Mouse (Mus musculus) intestine, postnatal 0 days (tissue): Measurements from ENCODE around the gene Zfp830. TPM values are rescaled to one million over a fixed set of nuclear protein-coding genes. Genes with fewer than 3 reads are reported as not detected.

ENCODE experiments used
- ATAC-seq: fragments of 200-750 bp; cut with Nextera tagmentation; 2 replicates; pipeline ENCODE4 v1.8.0; 2017; ENCODE audit warnings: mild to moderate bottlenecking, moderate TSS enrichment, moderate library complexity
- H3K27ac ChIP-seq: fragments of 300-500 bp; sonication (generic); 2 replicates; pipeline ENCODE4 v1.5.1; 2014; ENCODE audit warnings: mild to moderate bottlenecking, low read depth, low read length, moderate library complexity
- H3K27me3 ChIP-seq: fragments of 300-500 bp; sonication (generic); replicated peaks from 2 replicates; pipeline ENCODE4 v1.6.1; 2014; ENCODE audit warnings: low read length, mixed read lengths; ENCODE audit not compliant: control insufficient read depth, insufficient read depth
- H3K36me3 ChIP-seq: fragments of 300-500 bp; sonication (generic); 2 replicates; pipeline ENCODE4 v1.6.1; 2014; ENCODE audit warnings: mild to moderate bottlenecking, moderate library complexity; ENCODE audit not compliant: control insufficient read depth, insufficient read depth
- H3K4me1 ChIP-seq: fragments of 300-500 bp; sonication (generic); replicated peaks from 2 replicates; pipeline ENCODE4 v1.6.1; 2014; ENCODE audit warnings: antibody characterized with exemption, low read length, mixed read lengths; ENCODE audit not compliant: control insufficient read depth, insufficient read depth
- H3K4me2 ChIP-seq: fragments of 300-500 bp; sonication (generic); replicated peaks from 2 replicates; pipeline ENCODE4 v1.6.1; 2014; ENCODE audit warnings: low read depth, mild to moderate bottlenecking, moderate library complexity
- H3K4me3 ChIP-seq: fragments of 300-500 bp; sonication (generic); 2 replicates; pipeline ENCODE4 v1.5.1; 2014; ENCODE audit warnings: low read depth, low read length
- H3K9ac ChIP-seq: fragments of 300-500 bp; sonication (generic); 2 replicates; pipeline ENCODE4 v1.6.1; 2014; ENCODE audit warnings: mild to moderate bottlenecking, low read depth, low read length
- H3K9me3 ChIP-seq: fragments of 300-500 bp; sonication (generic); 2 replicates; pipeline ENCODE4 v1.6.1; 2016; ENCODE audit warnings: mixed run types; ENCODE audit not compliant: control insufficient read depth
- CTCF ChIP-seq: sonication (generic); IDR thresholded peaks from 2 replicates; pipeline ENCODE4 v1.5.1; 2016; ENCODE audit warnings: low read depth, mild to moderate bottlenecking, control low read depth, antibody characterized with exemption, moderate library complexity
- WGBS: fragments of 180-500 bp; shearing (Covaris S2); extraction: QIAGEN DNeasy Blood & Tissue Kit; methylation state at CpG from one replicate; pipeline ENCODE4 v1.1.7; 2014; 5-methylcytosine and 5-hydroxymethylcytosine counted together
- polyA plus RNA-seq: library from polyadenylated mRNA; unstranded; fragments of >200 nt; fragmentation: Nextera tagmentation; extraction: Ambion mirVana; gene quantifications from 2 replicates; pipeline ENCODE4 v1.2.1, GENCODE M21; 2015

The Zfp830 gene
- polyA plus RNA-seq, 1 experiment from 2014 or later: 19.5 TPM

GRCm38 (mm10) chr11:82808485-82808884 is 44.3 kb downstream of the Zfp830 start:
- Histone ChIP-seq H3K4me3 (no peak overlapping the region), H3K27me3 (no peaks in the 10 kb centered on the region), H3K9ac (no peak overlapping the region), H3K27ac (no peak overlapping the region), H3K36me3 (peaks cover 55% of the 10 kb centered on the region), H3K9me3 (no peaks in the 10 kb centered on the region), H3K4me1 (no peaks in the 10 kb centered on the region), H3K4me2 (no peak overlapping the region)
- no peak for ATAC-seq
- TF ChIP-seq CTCF: no peak
- WGBS: 82% methylated on average over 5 of the region's 5 CpGs

Other genes starting within 250 kb of the Zfp830 start
- gene Cct6b, start within 50 bp of the Zfp830 start, polyA plus RNA-seq: 0.27 and 0.29 TPM in 2 replicates
- gene Lig3, start 16.8 kb downstream of the Zfp830 start, polyA plus RNA-seq: 8.4 and 9.2 TPM in 2 replicates
- gene Rffl, start 106.9 kb downstream of the Zfp830 start, polyA plus RNA-seq: 9.7 and 9.8 TPM in 2 replicates
- gene Rad51d, start 126.3 kb downstream of the Zfp830 start, polyA plus RNA-seq: 9.1 and 9.7 TPM in 2 replicates
- 0.09 and 0.16 TPM in 2 replicates for gene Fndc8, start 127.8 kb downstream of the Zfp830 start, polyA plus RNA-seq
- gene Nle1, start 144.1 kb downstream of the Zfp830 start, polyA plus RNA-seq: 8.0 and 10.2 TPM in 2 replicates
- 1.6 and 1.9 TPM in 2 replicates for gene Unc45b, start 146.2 kb downstream of the Zfp830 start, polyA plus RNA-seq
- gene Slfn5, start 187.0 kb downstream of the Zfp830 start, polyA plus RNA-seq: 3.7 and 3.9 TPM in 2 replicates
- 5.0 and 5.6 TPM in 2 replicates for gene Slfn9, start 227.5 kb downstream of the Zfp830 start, polyA plus RNA-seq